ENCODE assay signal across 8 mouse cellular contexts in the genomic region with DNA sequence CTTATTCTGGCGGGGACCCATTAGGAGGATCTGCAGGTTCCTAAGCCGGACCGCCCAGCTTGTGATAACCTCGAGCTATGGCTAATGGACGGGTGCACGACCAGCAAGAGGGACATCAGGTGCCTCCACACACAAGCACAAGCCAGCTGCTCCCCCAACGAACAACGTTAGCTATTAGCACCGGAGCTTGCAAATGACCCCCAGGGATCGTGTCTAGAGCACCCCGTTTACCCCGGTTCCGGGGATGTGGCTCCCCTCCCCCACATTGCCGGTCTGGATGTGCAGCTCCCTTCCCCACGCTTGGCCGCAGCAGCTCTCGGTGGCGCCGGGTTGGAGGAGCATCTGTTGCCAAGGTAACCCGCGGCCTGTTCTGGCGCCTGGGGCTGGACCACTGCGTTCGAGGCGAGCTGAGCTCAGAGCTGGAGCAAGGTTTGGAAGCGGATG. TPM values are rescaled to one million over a fixed set of nuclear protein-coding genes. Genes with fewer than 3 reads are reported as not detected.
DNase-seq lines count a peak whose midpoint lies in the region; ATAC-seq and TF ChIP-seq lines count a peak whose summit lies in the region.

No protein-coding gene starts in this region.

- H3K36me3 ChIP-seq in limb, embryonic 14.5 days (ENCODE audit: control insufficient read depth, insufficient read depth, low read length) = no peaks in the 10 kb centered on the region

- ATAC-seq in limb, embryonic 14.5 days (ENCODE audit: low FRiP score, low read depth) = no peak

- peaks cover 11% of the 10 kb centered on the region for H3K4me1 ChIP-seq in limb, embryonic 14.5 days (ENCODE audit: control insufficient read depth, insufficient read depth, low read length)

- peak overlapping the region; percentile 10; the same call in 1 of the 2 replicates for H3K4me3 ChIP-seq in limb, embryonic 14.5 days (replicated peaks; ENCODE audit: low read length)

- peak; percentile 29 for DNase-seq in layer of hippocampus, adult 11-12 months (ENCODE audit: low spot score)
- no peak for DNase-seq in layer of hippocampus, adult 9-10 months (ENCODE audit: low spot score)
- DNase-seq in cerebellum, adult 8-10 months = peak; percentile 34
- peak; percentile 49 for DNase-seq in forelimb bud, embryonic 11.5 days (ENCODE audit: low read depth, low spot score)
- no peak for DNase-seq in limb, embryonic 14.5 days (ENCODE audit: low spot score)
- DNase-seq in testis, postnatal 14 days (ENCODE audit: low spot score) = peak; percentile 29
- no peak for DNase-seq in spleen, postnatal 36 days (ENCODE audit: low spot score in 2 of 2)
- no peak for DNase-seq in spleen, postnatal 4 days (ENCODE audit: low spot score in 2 of 2)

- WGBS in limb, embryonic 14.5 days = 6% methylated on average over 26 of the region's 26 CpGs

- H3K27ac ChIP-seq in limb, embryonic 14.5 days (replicated peaks; ENCODE audit: low read depth, low read length) = no peak overlapping the region

- H3K9ac ChIP-seq in limb, embryonic 14.5 days (ENCODE audit: low read depth, low read length, severe bottlenecking) = no peak overlapping the region

- H3K9me3 ChIP-seq in limb, embryonic 14.5 days (ENCODE audit: control insufficient read depth, low read length) = no peaks in the 10 kb centered on the region

- no peak for TF ChIP-seq POLR2A in limb, embryonic 14.5 days (IDR thresholded peaks at IDR 0.05; ENCODE audit: borderline replicate concordance, extremely low read depth, insufficient read depth, insufficient read length)

- 0 out of 2 replicates have a peak, but pooled peaks cover 6% of the 10 kb centered on the region for H3K27me3 ChIP-seq in limb, embryonic 14.5 days (ENCODE audit: control insufficient read depth, insufficient read depth, low read length)

- H3K4me2 ChIP-seq in limb, embryonic 14.5 days (replicated peaks; ENCODE audit: low read depth, low read length, severe bottlenecking) = peak overlapping the region; percentile 57

RNA-seq across cellular contexts. Expression of a gene that starts 11.4 kb away (rescaled TPM):
- 0.05 and 0.08 TPM in 2 replicates for polyA plus RNA-seq in limb, embryonic 14.5 days (2012; rRNA removed)
- polyA plus RNA-seq in limb, embryonic 14.5 days (2014; fragmentation: Nextera tagmentation; extraction: Ambion mirVana) = not detected in 2 replicates

RNA-seq across cellular contexts. Expression of a gene that starts 23.4 kb away (rescaled TPM):
- polyA plus RNA-seq in limb, embryonic 14.5 days (2012; rRNA removed) = 35.7 and 40.4 TPM in 2 replicates
- 29.1 and 35.5 TPM in 2 replicates for polyA plus RNA-seq in limb, embryonic 14.5 days (2014; fragmentation: Nextera tagmentation; extraction: Ambion mirVana)

RNA-seq across cellular contexts. Expression of a gene that starts 41.4 kb away (rescaled TPM):
- polyA plus RNA-seq in limb, embryonic 14.5 days (2012; rRNA removed) = 6.9 and 7.2 TPM in 2 replicates
- 10.1 and 12.6 TPM in 2 replicates for polyA plus RNA-seq in limb, embryonic 14.5 days (2014; fragmentation: Nextera tagmentation; extraction: Ambion mirVana)

Comparison
In these comparisons a context has a peak if more than half of its experiments do, and no peak if none do; other contexts are left out.
1. DNase-seq: peak in layer of hippocampus, adult 11-12 months (single experiment), cerebellum, adult 8-10 months (single experiment), forelimb bud, embryonic 11.5 days (single experiment) and testis, postnatal 14 days (single experiment); none in layer of hippocampus, adult 9-10 months (single experiment), limb, embryonic 14.5 days (single experiment), spleen, postnatal 36 days (0 of 2) and spleen, postnatal 4 days (0 of 2).